Mouse (Mus musculus) liver, adult 2 months (tissue): Measurements from ENCODE around the gene Aebp1.

Experiments used
- CTCF ChIP-seq: fragments of 200-500 bp; IDR thresholded peaks from 2 replicates; pipeline ENCODE4 v1.5.1; 2011; ENCODE audit warnings: low read depth, low read length, control low read depth
- POLR2A ChIP-seq: fragments of 200-500 bp; IDR thresholded peaks from 2 replicates; pipeline ENCODE4 v1.6.1; 2011; ENCODE audit warnings: low read length, control low read depth; ENCODE audit not compliant: insufficient read depth; ENCODE audit errors: extremely low read depth

GRCm38 (mm10) chr11:5918111-5918510 is 56.4 kb downstream of the Aebp1 start:
- TF ChIP-seq POLR2A (no peak), CTCF (no peak)
